Mouse (Mus musculus): ENCODE data around the gene Ryk.

- no peak for TF ChIP-seq POLR2A (IDR thresholded peaks at IDR 0.05; ENCODE audit: insufficient read length, low read depth)
- no peak for TF ChIP-seq E2F4 (IDR thresholded peaks at IDR 0.05; ENCODE audit: insufficient read depth)
- TF ChIP-seq SRF (IDR thresholded peaks at IDR 0.05; ENCODE audit: control insufficient read depth, insufficient read length, low read depth), result no peak
- TF ChIP-seq TCF12 (IDR thresholded peaks at IDR 0.05; ENCODE audit: insufficient read depth, poor library complexity, severe bottlenecking), result no peak
- no peak for TF ChIP-seq MYOD1 (IDR thresholded peaks at IDR 0.05; ENCODE audit: control insufficient read depth in 1 of 3, insufficient read length in 2 of 3, low read depth in 2 of 3)
- no peak for TF ChIP-seq CEBPB (IDR thresholded peaks at IDR 0.05; ENCODE audit: insufficient read depth, poor library complexity, severe bottlenecking)
- no peak for TF ChIP-seq MYOG (IDR thresholded peaks at IDR 0.05; ENCODE audit: control insufficient read depth in 1 of 3, insufficient read depth in 1 of 3, insufficient read length in 2 of 3, low read depth in 2 of 3)
Observed at GRCm38 (mm10) chr9:102843577-102843976, 8.9 kb downstream of the Ryk start.
